Mouse (Mus musculus): ENCODE measurements around the gene Plb1. TPM values are rescaled to one million over a fixed set of nuclear protein-coding genes. Genes with fewer than 3 reads are reported as not detected.

Gene Plb1
- polyA plus RNA-seq, 1 experiment from 2014 or later, result not detected

DNA sequence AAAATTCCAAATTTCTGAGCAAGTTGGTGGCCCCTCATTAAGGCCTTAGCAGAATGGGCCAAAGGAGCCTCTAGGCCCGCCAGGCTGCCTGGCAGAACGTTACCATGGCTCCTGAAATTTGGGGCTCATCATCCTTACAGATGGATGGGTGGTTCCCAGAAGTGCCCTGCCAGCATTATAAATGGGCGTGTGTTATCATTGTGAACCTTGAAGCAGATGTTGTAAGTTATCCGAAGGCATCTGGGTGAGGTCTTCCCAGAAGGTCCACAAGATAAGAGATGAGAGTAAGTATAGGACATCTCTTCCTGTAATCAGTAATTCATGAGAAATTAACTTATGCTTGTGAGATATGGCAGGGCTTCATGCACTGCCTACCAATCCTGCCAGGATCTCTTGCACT is 30.0 kb downstream of the Plb1 start:
- Histone ChIP-seq H3K4me2 (replicated peaks) (no peak overlapping the region), H3K36me3 (no peaks in the 10 kb centered on the region), H3K9me3 (no peaks in the 10 kb centered on the region; the same call in 1 of the 2 replicates), H3K4me1 (replicated peaks) (no peaks in the 10 kb centered on the region), H3K9ac (replicated peaks) (no peak overlapping the region), H3K4me3 (replicated peaks) (no peak overlapping the region), H3K27ac (no peak overlapping the region), H3K27me3 (no peaks in the 10 kb centered on the region)
- 89% methylated on average over 4 of the region's 4 CpGs for WGBS
- ATAC-seq, result no peak

DNA sequence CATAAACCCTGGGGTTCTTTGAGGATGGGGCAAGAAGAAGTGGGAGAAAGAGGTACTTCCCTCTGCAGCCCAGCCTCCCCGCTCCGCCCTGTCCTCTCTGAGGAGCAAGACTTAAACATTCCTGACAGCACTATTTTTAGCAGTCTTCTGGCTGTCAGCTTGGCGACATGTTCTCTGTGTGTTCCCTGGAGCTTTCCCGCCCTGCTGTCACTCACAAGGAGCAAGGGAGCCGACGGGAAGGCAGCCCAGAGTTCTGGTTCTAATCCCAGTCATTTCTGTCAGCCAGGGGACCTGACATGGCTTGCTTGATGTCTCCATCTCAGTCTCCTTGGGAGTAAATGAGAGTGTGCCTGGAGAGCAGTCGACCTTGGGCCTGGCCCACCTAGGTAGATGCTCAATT is 40.0 kb downstream of the Plb1 start:
- Histone ChIP-seq H3K4me1 (replicated peaks) (peaks cover 2% of the 10 kb centered on the region), H3K36me3 (no peaks in the 10 kb centered on the region), H3K4me3 (replicated peaks) (no peak overlapping the region), H3K9ac (replicated peaks) (no peak overlapping the region), H3K4me2 (replicated peaks) (no peak overlapping the region), H3K27ac (no peak overlapping the region), H3K27me3 (0 out of 2 replicates have a peak, but pooled peaks cover 3% of the 10 kb centered on the region), H3K9me3 (no peaks in the 10 kb centered on the region; the same call in 1 of the 2 replicates)
- 47% methylated on average over 7 of the region's 7 CpGs for WGBS
- no peak for ATAC-seq

DNA sequence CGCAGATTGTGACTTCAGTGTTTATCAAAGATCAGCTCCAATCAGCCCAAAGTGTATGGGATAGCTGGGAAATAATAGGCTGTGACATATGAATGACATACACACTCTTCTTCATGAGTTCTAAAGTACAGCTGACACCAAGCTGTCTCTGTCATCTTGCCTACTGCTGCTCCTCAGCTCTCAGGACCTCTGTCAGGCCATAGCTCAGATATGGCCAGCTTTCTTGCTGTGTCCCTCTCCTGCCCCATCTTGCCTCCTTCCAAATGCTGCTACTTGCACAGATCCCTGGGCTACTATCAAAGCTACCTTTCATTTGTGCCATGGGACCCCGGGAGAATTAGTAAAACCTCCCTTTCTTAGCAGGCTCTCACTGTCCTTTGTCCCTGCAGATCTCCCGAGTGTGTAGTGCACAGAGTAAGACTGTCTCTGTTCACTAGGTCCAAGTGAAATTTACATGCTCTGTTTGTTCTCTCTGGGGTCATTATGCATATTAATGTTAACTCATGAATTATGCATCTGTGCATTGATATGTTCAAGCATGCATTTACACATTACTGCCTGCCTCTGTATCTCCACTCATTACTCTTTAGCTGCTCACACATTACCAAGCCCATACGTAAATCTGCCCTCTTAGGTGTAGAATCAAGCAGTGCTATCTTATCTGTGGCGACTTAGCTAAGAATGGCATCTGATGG is 45.6 kb downstream of the Plb1 start:
- 0 out of 2 replicates have a peak overlapping the region, but pooled peaks have one; percentile 13 for H3K4me2 ChIP-seq (replicated peaks)
- 0 out of 2 replicates have a peak overlapping the region, but pooled peaks have one; percentile 23 for H3K9ac ChIP-seq (replicated peaks)
- peaks cover 35% of the 10 kb centered on the region for H3K4me1 ChIP-seq (replicated peaks)
- H3K4me3 ChIP-seq (replicated peaks), result no peak overlapping the region
- H3K36me3 ChIP-seq, result no peaks in the 10 kb centered on the region
- 43% methylated on average over 5 of the region's 5 CpGs for WGBS
- H3K9me3 ChIP-seq, result no peaks in the 10 kb centered on the region
- ATAC-seq, result peak; percentile 93
- H3K27me3 ChIP-seq, result no peaks in the 10 kb centered on the region
- peak overlapping the region; percentile 91 for H3K27ac ChIP-seq

DNA sequence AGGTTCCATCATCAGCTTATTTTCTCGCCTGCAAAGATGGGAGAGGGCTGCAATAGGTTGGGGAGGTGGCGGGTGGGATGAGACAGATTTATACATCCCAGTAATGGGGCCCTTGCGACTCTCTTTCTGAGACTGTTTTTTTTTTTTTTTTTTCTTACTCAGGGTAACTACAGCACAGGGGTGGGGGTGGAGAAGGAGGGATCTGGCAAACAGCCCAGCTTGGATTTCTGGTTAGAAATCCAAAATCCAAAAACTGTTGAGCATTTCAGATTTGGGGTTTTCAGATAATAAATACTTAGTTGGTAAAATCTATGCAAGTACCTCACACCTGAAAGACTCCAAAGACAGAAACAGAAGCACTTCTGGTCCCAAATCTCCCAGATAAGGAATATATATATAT is 47.6 kb downstream of the Plb1 start:
- Histone ChIP-seq H3K27ac (no peak overlapping the region), H3K9me3 (no peaks in the 10 kb centered on the region), H3K4me1 (replicated peaks) (peaks cover 35% of the 10 kb centered on the region), H3K36me3 (no peaks in the 10 kb centered on the region), H3K27me3 (no peaks in the 10 kb centered on the region), H3K4me2 (replicated peaks) (no peak overlapping the region), H3K9ac (replicated peaks) (no peak overlapping the region), H3K4me3 (replicated peaks) (no peak overlapping the region)
- 72% methylated on average over 3 of the region's 3 CpGs for WGBS
- no peak for ATAC-seq

DNA sequence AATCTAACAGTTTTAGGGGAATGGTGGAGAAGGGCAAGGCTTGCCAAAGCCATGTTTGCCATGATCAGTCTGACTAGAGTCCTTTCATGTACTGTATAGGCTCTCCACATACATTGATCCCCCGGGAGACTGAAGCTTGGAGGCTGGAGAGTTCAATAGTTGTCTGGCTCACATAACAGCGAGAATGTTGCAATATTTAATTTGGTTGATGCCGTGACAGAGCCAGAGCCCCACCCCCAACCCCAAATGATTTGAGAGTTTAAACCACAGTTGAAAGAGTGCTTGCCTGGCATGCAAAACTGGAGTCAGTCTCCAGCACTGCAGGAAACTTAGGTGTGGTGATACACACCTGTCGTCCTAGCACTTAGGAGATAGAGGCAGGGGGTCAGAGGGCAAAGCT is 49.8 kb downstream of the Plb1 start:
- Histone ChIP-seq H3K4me2 (replicated peaks) (no peak overlapping the region), H3K4me1 (replicated peaks) (peaks cover 35% of the 10 kb centered on the region), H3K27me3 (no peaks in the 10 kb centered on the region), H3K36me3 (no peaks in the 10 kb centered on the region), H3K4me3 (replicated peaks) (no peak overlapping the region), H3K9me3 (no peaks in the 10 kb centered on the region), H3K27ac (no peak overlapping the region), H3K9ac (replicated peaks) (no peak overlapping the region)
- 61% methylated on average over 4 of the region's 4 CpGs for WGBS
- no peak for ATAC-seq

DNA sequence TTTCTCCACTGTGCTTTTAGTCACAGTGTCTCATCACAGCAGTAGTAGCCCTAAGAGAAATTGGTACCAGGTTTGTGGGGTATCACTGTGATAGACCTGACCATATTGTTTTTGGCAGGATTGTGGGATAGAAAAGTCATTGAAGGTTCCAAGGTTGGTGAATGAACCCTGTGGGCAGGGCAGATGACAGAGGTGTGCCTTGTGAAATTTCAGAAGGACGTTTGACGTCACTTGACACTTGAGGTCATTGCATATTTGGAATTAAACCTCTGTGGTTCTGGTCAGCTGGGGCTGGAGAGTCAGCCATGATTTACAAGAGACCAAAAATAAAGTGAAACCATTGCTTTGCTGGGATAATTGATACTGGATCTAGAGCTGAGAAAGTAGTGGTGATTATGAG is 50.9 kb downstream of the Plb1 start:
- ATAC-seq, result no peak
- no peaks in the 10 kb centered on the region for H3K36me3 ChIP-seq
- whole genome bisulfite sequencing, result 93% methylated on average over 2 of the region's 2 CpGs

DNA sequence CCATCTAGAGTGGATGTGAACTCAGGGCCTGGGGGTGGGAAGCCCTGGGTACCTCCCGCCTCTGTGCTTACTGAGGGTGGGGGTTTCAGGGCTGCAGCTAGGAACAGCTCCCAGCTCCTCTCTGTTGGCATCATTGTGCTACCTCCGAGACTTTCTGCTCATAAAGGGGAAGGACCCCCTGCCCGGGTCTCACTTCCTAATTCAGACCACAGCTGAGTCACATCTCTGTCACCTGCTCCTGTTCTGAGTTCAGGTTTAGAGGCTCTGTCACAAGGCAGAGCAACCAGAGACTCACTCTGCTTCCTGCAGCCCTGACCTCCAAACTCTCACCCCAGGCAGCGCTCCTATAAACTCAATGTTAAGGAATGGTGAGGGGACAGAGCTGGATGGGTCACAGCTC is 53.8 kb downstream of the Plb1 start:
- no peak for ATAC-seq
- no peaks in the 10 kb centered on the region for H3K9me3 ChIP-seq
- no peak overlapping the region for H3K4me3 ChIP-seq (replicated peaks)
- H3K4me1 ChIP-seq (replicated peaks), result peaks cover 14% of the 10 kb centered on the region
- no peak overlapping the region for H3K9ac ChIP-seq (replicated peaks)
- H3K36me3 ChIP-seq, result no peaks in the 10 kb centered on the region
- 87% methylated on average over 4 of the region's 4 CpGs for WGBS
- H3K27me3 ChIP-seq, result no peaks in the 10 kb centered on the region
- H3K4me2 ChIP-seq (replicated peaks), result no peak overlapping the region
- H3K27ac ChIP-seq, result no peak overlapping the region

More for the DNA sequence above, 50.9 kb downstream of the Plb1 start:
- no peaks in the 10 kb centered on the region for H3K27me3 ChIP-seq
- no peak overlapping the region for H3K9ac ChIP-seq (replicated peaks)
- peaks cover 28% of the 10 kb centered on the region for H3K4me1 ChIP-seq (replicated peaks)
- no peaks in the 10 kb centered on the region for H3K9me3 ChIP-seq
- no peak overlapping the region for H3K27ac ChIP-seq
- no peak overlapping the region for H3K4me2 ChIP-seq (replicated peaks)
- H3K4me3 ChIP-seq (replicated peaks), result no peak overlapping the region

DNA sequence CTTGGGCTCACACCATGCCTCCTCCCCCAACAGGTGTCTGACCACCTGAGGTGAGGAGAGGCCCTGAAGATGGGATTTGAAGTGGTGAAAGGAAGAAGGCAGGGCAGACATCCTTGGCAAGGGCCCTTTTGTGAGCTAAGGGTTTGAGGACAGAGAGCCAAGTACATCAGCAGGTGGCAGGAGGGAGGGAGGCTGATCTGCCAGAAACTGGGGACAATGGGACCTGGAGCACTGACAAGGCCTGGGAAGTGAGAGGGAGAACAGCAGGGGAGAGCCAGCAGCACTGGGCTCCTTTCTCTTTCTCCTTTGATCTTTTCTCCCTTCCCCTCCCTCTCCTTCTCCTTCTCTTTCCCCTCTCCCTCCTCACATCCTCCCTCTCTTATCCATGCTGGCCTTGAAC is 55.5 kb downstream of the Plb1 start:
- no peak overlapping the region for H3K4me3 ChIP-seq (replicated peaks)
- no peaks in the 10 kb centered on the region for H3K9me3 ChIP-seq
- H3K4me1 ChIP-seq (replicated peaks), result peaks cover 5% of the 10 kb centered on the region
- no peak overlapping the region for H3K4me2 ChIP-seq (replicated peaks)
- no peak overlapping the region for H3K9ac ChIP-seq (replicated peaks)
- no peak overlapping the region for H3K27ac ChIP-seq
- ATAC-seq, result no peak
- no peaks in the 10 kb centered on the region for H3K36me3 ChIP-seq
- H3K27me3 ChIP-seq, result no peaks in the 10 kb centered on the region

DNA sequence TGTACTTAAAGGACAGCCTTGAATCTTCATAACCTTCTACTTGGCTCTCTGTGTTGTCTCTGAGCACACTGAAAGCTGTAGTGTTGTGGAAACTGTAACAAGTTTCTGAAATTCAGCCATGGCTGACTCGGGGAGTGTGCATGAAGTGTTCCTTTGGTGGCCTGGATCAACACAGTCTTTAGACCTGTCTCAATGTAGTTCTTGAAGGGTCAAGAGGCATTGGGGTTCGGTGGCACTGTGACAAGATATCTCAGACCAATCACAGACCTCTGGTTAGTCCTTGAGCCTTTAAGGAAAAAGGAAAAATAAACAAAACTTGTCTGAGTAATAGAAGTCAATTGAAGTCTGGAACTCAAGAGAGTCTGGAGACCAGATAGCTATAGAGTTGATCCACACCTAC is 58.8 kb downstream of the Plb1 start:
- Histone ChIP-seq H3K9ac (replicated peaks) (no peak overlapping the region), H3K4me1 (replicated peaks) (peaks cover 5% of the 10 kb centered on the region), H3K4me2 (replicated peaks) (no peak overlapping the region), H3K9me3 (no peaks in the 10 kb centered on the region), H3K27me3 (no peaks in the 10 kb centered on the region), H3K36me3 (no peaks in the 10 kb centered on the region), H3K4me3 (replicated peaks) (no peak overlapping the region), H3K27ac (no peak overlapping the region)
- no peak for ATAC-seq
- WGBS, result 86% methylated on average over 2 of the region's 2 CpGs

DNA sequence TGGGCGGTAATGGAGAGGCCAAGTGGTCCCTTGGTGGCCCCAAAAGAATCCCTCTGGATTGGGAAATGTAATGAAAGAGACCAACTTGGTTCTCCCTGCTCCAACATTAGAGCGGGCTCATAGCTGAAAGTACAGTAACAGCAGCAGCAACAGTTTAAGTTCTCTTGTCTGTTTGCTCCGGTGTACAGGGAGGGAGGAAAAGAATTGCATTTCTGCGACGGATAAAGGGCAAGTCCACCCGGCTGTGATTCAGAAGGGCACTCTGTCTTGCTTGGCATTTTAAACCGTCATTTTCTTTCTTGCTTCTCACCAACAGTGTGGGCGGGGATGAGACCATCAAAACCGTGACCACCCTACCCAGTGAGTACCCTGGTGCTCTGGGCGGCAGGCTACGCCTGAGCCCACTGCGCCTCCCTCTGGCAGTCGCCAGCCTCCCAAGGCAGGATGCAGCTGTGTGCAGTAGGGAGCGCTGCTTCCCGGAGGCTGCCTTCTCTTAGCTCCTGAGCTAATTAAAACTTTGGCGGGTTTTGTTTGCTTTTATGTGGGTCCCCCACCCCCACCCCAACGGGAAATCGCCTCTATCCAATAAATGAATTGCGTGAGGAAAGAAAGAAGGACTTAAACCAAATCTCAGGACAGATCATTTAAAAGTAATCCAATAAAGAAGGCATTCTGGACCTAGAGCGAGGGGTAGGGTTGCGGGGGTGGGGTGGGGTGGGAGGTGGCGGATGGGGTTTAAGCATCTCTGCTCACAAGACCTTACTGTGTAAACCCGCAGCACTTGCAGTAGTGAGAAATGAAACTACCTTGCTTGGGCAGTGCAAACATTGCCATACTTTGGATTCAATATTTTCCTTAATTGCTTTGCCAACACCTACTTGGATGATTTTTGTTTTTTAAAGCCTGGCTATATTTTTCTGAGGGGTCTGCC is 70.7 kb downstream of the Plb1 start:
- H3K4me3 ChIP-seq (replicated peaks), result peak overlapping the region; percentile 20

DNA sequence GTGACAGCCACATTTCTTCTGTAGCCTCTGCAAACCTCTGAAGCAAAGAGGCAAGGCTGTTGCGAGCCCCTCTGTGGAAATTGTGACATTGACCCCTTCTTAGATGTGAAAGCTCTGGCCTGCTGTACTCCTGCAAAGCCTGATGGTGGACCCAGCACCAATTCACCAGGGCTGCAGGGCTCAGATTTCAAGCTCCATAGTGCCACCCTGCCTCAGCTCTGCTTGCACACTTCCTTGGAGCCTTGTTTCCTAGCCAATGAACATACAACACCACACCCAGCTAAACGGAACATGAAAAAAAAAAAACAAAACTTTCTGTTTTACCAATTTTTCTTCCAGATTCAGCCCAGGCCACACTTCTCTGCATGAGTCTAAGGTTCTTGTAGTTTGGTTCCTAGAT is 74.6 kb downstream of the Plb1 start:
- Histone ChIP-seq H3K27me3 (0 out of 2 replicates have a peak, but pooled peaks cover 5% of the 10 kb centered on the region), H3K9ac (replicated peaks) (no peak overlapping the region), H3K4me1 (replicated peaks) (peaks cover 9% of the 10 kb centered on the region), H3K4me2 (replicated peaks) (no peak overlapping the region), H3K4me3 (replicated peaks) (no peak overlapping the region), H3K36me3 (no peaks in the 10 kb centered on the region), H3K27ac (no peak overlapping the region), H3K9me3 (no peaks in the 10 kb centered on the region)
- ATAC-seq, result no peak
- 86% methylated on average over 2 of the region's 2 CpGs for WGBS

More for the DNA sequence above, 70.7 kb downstream of the Plb1 start:
- Histone ChIP-seq H3K4me2 (replicated peaks) (peak overlapping the region; percentile 47), H3K9me3 (no peaks in the 10 kb centered on the region), H3K9ac (replicated peaks) (peak overlapping the region; percentile 29; the same call in 1 of the 2 replicates), H3K27me3 (peaks cover 8% of the 10 kb centered on the region; the same call in 1 of the 2 replicates), H3K27ac (no peak overlapping the region), H3K4me1 (replicated peaks) (peaks cover 9% of the 10 kb centered on the region), H3K36me3 (no peaks in the 10 kb centered on the region)
- peak; percentile 95 for ATAC-seq
- WGBS, result 10% methylated on average over 23 of the region's 23 CpGs

DNA sequence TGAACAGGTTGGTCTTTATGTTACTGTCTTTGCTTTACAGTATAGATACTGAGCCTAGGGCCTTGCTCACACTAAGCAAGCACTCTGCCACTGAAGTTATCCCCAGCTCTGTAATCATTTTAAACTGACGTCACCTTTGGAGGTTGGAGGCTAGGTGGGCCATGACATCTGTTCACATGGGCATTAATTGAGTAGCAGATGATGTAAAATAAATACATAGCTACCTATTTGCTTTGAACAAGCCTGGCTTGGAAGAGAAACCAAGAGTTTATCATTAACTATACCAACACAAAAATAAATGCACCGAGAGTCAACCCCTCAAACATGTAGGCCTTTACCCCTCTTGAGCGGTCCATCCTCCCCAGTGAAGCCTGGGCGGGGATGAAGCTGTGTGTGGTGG is 76.1 kb downstream of the Plb1 start:
- H3K27ac ChIP-seq, result no peak overlapping the region
- 94% methylated on average over 4 of the region's 4 CpGs for WGBS
- H3K4me2 ChIP-seq (replicated peaks), result no peak overlapping the region
- ATAC-seq, result no peak
- no peaks in the 10 kb centered on the region for H3K36me3 ChIP-seq
- peaks cover under 1% of the 10 kb centered on the region for H3K4me1 ChIP-seq (replicated peaks)
- no peak overlapping the region for H3K9ac ChIP-seq (replicated peaks)
- H3K27me3 ChIP-seq, result no peaks in the 10 kb centered on the region
- no peak overlapping the region for H3K4me3 ChIP-seq (replicated peaks)
- no peaks in the 10 kb centered on the region for H3K9me3 ChIP-seq

Data from midbrain, embryonic 13.5 days (tissue).